Mouse (Mus musculus): Measurements from ENCODE around the gene Igsf21.

Igsf21 gene

GRCm38 (mm10) chr4:140202196-140202595 is 44.4 kb downstream of the Igsf21 start:
- DNase-seq (ENCODE audit: extremely low read depth, low read depth, low spot score) = no peak

DNA sequence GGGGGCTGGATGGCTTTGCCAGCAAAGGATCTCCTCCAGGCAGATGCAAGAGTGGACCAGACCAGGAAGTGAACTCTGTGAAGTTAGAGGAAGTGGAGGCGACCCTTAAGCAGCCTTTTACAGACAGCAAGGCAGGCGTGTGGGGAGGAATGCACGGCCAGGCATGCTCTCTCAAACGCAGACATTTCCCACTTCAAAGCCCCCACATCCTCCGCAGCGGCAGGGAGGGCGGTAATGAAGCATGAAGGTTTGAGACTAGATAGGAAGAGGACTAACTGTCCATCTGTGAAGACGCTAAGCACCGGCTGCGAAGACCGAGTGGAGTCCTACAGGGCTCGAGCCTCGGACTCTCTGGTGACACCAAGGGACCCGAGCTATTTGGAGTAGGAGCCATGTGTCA is 46.3 kb downstream of the Igsf21 start:
- no peak for DNase-seq (ENCODE audit: extremely low read depth, low read depth, low spot score)

DNA sequence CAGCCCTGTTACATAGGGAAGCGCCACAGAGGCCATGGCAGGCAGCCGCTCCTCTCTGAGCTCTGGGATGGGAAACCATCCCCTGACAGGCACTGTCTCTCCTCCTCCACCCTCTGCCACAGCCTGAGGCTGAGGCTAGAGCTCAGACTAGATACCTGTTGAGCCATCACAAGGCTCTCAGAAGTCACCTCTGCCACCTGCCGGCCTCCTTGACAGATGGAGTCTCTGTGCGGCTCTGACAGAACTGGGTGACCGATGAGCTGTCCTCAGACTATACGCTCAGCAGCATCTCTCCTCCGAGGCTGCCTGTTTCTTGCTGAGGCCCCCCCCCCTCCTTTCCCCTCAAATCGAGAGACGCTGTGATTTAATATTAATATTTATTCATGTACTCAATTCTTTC is 49.9 kb downstream of the Igsf21 start:
- no peak for DNase-seq (ENCODE audit: extremely low read depth, low read depth, low spot score)

DNA sequence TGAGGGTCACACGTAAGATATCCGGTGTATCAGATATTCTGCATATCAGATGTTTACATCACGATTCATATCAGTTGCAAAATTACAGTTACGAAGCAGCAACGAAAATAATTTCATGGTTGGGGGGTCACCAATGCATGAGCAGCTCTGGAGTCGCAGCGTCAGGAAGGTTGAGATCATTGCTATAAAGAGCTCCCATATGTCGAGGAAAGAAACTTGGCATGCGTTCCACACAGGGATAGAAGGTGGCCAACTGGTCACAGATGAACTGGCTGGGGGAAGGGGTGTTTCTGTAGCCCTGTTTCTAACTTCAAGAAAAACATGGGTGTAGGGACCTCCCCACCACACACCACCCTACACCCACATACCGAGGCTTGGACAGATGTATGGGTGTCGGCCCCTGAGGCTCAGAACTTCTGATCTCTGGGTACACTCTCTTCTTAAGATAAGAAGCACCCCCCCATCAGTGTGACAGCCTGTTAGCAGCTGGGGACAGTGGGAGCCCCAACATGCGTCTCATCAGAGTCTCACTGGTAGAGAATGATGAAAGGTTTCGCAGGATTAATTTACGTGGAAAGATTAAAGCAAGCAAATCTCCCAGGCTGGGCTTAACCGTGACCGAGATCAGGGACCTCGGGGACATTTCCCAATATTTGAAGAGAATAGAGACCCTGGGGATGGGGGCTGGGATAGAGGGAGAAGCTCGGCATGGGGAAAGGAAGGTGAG is 54.1 kb downstream of the Igsf21 start:
- no peak for DNase-seq (ENCODE audit: extremely low read depth, low read depth, low spot score)

GRCm38 (mm10) chr4:140189601-140190000 is 57.0 kb downstream of the Igsf21 start:
- DNase-seq (ENCODE audit: extremely low read depth, low read depth, low spot score) = no peak

DNA sequence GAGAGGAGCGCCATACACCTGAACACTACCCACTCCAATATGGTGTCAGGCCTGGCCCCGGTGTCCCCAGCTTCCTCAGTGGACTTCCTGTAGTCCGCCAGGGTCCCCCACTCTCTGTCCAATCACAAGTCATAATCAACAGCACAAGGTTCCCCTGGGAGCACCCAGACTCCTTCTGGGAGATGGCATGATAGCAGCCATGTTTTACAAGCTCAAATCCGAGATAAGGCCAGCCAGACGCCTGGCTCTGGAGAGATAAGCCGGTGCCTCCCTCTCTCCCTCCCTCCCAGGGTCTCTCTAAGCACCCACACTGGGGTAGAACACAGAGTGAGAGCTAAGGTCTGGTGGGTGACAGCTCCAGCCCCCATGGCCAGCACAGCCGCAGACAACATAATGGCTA is 58.0 kb downstream of the Igsf21 start:
- no peak for DNase-seq (ENCODE audit: extremely low read depth, low read depth, low spot score)

DNA sequence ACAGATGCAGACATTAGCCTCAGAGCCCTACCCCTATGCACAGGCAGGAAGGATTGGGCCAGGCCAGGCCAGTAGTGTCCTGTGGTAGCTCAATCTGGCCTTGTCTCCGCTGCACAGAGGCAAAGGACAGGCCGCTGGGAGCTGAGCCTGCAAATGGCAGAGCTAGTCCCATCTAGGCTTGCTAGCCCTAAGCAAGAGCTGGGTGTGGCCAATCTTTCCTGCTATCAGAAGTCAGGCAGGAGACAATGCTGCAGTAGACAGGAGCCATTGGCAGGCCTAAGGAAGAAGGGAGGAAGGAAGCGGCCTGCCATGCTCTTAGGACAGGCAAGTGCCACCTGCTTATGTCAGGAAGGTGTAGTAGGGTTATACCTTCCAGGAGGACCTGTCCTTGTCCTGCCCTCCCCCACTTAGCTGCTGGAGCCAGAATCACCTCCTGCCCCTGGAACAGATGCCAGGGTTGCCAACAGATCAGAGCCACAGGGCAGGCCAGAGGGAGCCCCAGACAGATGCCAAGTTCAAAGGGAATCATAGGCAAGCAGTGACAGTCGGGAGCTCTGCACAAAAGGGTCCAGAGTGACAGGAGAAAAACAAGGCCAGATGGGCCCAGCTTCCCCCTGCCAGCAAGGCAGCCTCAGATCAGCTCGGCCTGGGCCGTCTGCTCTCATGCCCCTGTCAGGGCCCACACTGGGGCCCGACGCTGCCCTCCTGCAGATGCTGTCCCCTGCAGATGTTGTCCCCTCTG is 59.0 kb downstream of the Igsf21 start:
- no peak for DNase-seq (ENCODE audit: extremely low read depth, low read depth, low spot score)

DNA sequence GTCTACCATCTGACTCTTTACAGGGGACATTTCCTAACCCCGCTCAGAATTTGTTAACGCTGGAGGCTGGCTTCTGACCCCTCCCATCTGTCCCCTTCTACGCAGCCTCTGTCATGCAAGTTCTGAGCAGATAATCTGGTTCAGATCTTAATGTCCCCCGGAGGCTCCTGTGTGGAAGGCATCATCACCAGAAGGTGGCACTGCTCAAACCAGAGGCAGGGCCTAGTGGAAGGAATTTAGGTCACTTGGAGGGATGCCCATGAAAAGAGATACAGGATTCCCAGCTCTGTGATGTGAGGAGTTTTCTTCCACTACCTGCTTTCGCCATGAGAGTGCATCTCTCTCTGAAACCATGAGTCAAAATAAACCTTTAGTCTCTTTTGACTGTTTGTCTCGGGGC is 67.0 kb downstream of the Igsf21 start:
- DNase-seq (ENCODE audit: extremely low read depth, low read depth, low spot score) = no peak

GRCm38 (mm10) chr4:140177055-140177454 is 69.5 kb downstream of the Igsf21 start:
- DNase-seq (ENCODE audit: extremely low read depth, low read depth, low spot score) = no peak

DNA sequence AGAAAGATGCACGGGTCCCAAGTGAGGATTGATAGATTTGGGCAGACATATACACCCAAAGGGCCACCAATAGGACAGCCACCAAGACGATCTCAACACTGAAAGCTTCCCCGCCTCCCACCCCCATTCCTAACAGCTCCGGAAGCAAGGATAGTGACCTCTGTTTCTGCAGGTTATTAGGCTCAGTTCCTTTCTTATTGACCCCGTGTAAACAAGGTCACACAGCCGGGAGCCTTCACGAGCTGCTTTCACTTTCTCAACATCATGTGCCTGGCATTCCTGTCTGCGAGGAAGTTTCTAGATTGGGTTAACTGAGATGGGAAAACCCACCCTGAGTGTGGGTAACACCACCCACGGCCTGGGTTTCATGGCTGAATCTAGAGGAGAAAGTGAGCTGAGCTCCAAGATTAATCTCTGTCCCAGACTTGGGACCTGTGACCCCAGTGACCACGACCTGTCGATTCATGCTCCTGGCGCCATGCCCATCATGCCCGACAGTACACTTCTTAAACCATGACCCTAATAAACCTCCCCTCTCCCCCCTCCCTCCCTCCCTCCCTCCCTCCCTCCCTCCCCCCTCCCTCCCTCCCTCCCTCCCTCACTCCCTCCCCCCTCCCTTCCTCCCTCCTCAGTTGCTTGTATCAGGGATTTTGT is 72.7 kb downstream of the Igsf21 start:
- no peak for DNase-seq (ENCODE audit: extremely low read depth, low read depth, low spot score)

DNA sequence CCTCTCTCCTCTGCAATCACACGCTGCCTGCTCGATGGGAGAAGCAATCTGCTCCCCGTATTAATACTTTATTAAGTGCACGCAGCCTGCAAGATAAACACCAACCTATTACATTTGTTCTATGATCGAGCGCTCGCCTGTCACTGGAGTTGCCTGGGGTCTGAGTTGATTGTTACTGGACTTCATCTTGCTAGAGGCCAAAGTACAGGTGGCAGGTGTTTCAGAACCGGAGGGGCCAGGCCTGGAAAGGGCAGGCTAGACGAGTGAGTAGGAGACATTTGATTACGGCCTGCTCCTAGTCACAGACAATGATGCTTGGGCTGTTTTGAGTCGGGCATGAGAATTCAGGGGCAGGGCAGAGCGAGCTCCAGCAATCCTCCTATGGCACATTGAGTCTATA is 73.5 kb downstream of the Igsf21 start:
- no peak for DNase-seq (ENCODE audit: extremely low read depth, low read depth, low spot score)

DNA sequence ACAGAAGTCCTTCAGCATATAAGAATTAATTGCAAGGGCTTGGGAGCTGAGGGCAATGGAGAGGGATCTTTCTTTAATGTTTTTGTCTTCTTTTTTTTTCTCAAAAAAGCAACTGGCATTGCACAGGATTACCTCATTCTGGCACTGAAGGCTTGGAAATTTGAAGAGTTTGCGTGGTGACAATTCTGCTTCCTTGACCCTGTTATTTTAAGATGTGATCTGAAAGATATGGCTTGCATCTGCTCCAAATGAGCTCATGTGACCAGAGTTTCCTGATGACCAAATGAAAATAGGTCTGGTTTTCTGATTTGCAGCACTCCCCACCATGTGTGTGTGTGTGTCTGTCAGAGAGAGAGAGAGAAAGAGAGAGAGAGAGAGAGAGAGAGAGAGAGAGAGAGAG is 74.7 kb downstream of the Igsf21 start:
- no peak for DNase-seq (ENCODE audit: extremely low read depth, low read depth, low spot score)

DNA sequence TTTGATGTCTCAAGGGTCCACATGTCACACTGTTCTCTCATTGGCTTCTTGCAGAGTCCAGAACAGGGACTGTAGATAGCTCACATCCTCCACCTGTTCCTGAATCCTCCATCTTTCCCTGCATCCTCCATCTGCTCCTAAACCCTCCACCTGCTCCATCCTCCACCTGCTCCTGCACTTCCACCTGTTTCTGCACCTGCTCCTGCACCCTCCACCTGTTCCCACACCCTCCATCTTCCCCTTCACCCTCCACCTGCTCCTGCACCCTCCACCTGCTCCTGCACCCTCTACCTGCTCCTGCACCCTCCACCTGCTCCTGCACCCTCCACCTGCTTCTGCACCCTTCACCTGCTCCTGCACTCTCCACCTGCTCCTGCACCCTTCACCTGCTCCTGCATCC is 75.4 kb downstream of the Igsf21 start:
- DNase-seq (ENCODE audit: extremely low read depth, low read depth, low spot score) = no peak

GRCm38 (mm10) chr4:140165851-140166250 is 80.7 kb downstream of the Igsf21 start:
- no peak for DNase-seq (ENCODE audit: extremely low read depth, low read depth, low spot score)

- DNase-seq (ENCODE audit: extremely low read depth, low read depth, low spot score) = no peak
These were observed 81.9 kb downstream of the Igsf21 start for GRCm38 (mm10) chr4:140164662-140165061.

GRCm38 (mm10) chr4:140159617-140160016 is 87.0 kb downstream of the Igsf21 start:
- no peak for DNase-seq (ENCODE audit: extremely low read depth, low read depth, low spot score)

DNA sequence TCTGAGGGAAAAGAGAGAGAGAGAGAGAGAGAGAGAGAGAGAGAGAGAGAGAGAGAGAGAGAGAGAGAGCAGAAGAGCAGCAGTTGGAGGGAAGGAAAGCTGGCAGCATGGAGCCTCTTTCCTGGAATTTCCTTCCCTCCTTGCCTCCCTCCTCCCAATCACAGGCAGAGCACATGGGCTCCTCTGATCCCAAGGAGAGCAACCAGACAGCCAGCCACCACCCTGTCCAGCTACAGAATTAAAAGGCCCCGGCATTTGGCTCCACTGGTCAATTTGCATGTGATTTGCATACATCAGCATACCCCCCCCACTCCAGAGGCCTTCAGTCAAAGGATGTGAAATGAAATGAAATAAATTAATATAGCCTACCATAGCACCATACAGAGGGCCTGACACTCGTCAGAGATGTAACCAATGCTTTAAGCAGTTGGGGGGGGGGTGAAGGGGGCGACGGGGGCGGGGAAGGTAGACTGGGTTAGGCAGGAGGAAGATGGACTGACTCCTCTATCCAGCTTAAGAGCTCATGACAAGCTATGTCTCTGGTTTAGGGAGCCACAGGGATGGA is 91.6 kb downstream of the Igsf21 start:
- DNase-seq (ENCODE audit: extremely low read depth, low read depth, low spot score) = no peak

DNA sequence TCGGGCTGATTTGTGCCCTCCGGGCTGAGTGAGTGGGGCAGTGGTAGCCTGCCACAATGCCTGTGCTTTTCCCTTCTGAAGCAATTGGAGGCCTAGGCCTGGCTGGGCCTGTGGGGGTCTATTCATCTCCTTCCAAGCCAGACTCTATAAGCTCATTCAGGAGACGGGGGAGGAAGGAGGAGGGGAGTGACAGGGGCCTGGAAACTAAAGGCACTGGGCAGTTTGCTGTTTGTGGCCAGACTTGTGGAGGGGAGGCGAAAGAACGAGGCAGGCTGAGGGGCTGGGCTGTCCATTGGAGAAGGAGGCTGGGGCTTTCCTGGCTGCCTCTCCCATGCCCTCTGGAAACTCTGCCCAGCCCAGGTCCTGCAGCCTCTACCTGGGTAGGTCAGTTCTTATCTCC is 92.1 kb downstream of the Igsf21 start:
- DNase-seq (ENCODE audit: extremely low read depth, low read depth, low spot score) = no peak

GRCm38 (mm10) chr4:140153711-140154114 is 92.9 kb downstream of the Igsf21 start:
- no peak for DNase-seq (ENCODE audit: extremely low read depth, low read depth, low spot score)

DNA sequence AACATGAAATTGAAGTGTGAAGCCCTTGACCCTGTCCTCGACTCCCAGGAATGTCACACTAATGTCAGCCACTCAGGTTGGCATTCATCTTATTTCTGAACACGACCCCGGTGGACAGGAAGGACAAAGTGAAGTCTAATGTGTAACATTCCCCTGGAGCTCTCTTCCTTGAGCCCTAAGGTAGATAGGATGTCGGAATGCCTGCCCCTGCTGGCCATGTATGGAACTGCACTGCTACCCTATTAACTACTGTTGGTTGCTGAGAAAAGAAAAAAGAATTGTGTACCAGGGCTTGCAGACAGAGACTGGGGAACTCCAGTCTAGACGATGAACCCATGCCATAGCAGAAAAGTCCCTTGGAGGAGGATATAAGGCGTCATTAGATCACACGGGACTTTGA is 93.5 kb downstream of the Igsf21 start:
- DNase-seq (ENCODE audit: extremely low read depth, low read depth, low spot score) = no peak

- no peak for DNase-seq (ENCODE audit: extremely low read depth, low read depth, low spot score)
These were observed 96.9 kb downstream of the Igsf21 start for GRCm38 (mm10) chr4:140149706-140150105.
